Mouse (Mus musculus): ENCODE data around the gene Cd82.

Gene Cd82

GRCm38 (mm10) chr2:93462760-93463159, at the start of gene Cd82:
Gene Cd82 (minus strand): TSS chr2:93463140.
- DNase-seq: no peak

- no peak for DNase-seq
Observed at GRCm38 (mm10) chr2:93512130-93512529, 49.2 kb upstream of the Cd82 start.

- no peak for DNase-seq
Observed at GRCm38 (mm10) chr2:93510839-93511238, 47.9 kb upstream of the Cd82 start.

- DNase-seq: no peak
Observed at GRCm38 (mm10) chr2:93509777-93510750, 47.1 kb upstream of the Cd82 start.

- no peak for DNase-seq
Observed at GRCm38 (mm10) chr2:93505091-93505490, 42.2 kb upstream of the Cd82 start.

- DNase-seq: no peak
Observed at GRCm38 (mm10) chr2:93503353-93503752, 40.4 kb upstream of the Cd82 start.

GRCm38 (mm10) chr2:93501303-93501702, 38.4 kb upstream of the Cd82 start:
- DNase-seq: no peak

GRCm38 (mm10) chr2:93497221-93497620, 34.3 kb upstream of the Cd82 start:
- DNase-seq: no peak

GRCm38 (mm10) chr2:93495170-93495569, 32.2 kb upstream of the Cd82 start:
- DNase-seq: no peak

GRCm38 (mm10) chr2:93493541-93493940, 30.6 kb upstream of the Cd82 start:
- DNase-seq: no peak

GRCm38 (mm10) chr2:93490516-93490915, 27.6 kb upstream of the Cd82 start:
- DNase-seq: no peak

- DNase-seq: no peak
Observed at GRCm38 (mm10) chr2:93488911-93489587, 26.1 kb upstream of the Cd82 start.

GRCm38 (mm10) chr2:93485459-93485858, 22.5 kb upstream of the Cd82 start:
- no peak for DNase-seq

- DNase-seq: no peak
Observed at GRCm38 (mm10) chr2:93482036-93482644, 19.2 kb upstream of the Cd82 start.

- DNase-seq: no peak
Observed at GRCm38 (mm10) chr2:93478744-93479143, 15.8 kb upstream of the Cd82 start.

GRCm38 (mm10) chr2:93477519-93477918, 14.6 kb upstream of the Cd82 start:
- peak; percentile 67 for DNase-seq

GRCm38 (mm10) chr2:93476487-93476886, 13.5 kb upstream of the Cd82 start:
- DNase-seq: no peak

GRCm38 (mm10) chr2:93475040-93475439, 12.1 kb upstream of the Cd82 start:
- DNase-seq: peak; percentile 93

- DNase-seq: no peak
Observed at GRCm38 (mm10) chr2:93473915-93474314, 11.0 kb upstream of the Cd82 start.

- DNase-seq: peak; percentile 86
Observed at GRCm38 (mm10) chr2:93470849-93471576, 8.1 kb upstream of the Cd82 start.

GRCm38 (mm10) chr2:93470127-93470526, 7.2 kb upstream of the Cd82 start:
- DNase-seq: no peak

GRCm38 (mm10) chr2:93469118-93469517, 6.2 kb upstream of the Cd82 start:
- no peak for DNase-seq

GRCm38 (mm10) chr2:93466314-93466713, 3.4 kb upstream of the Cd82 start:
- no peak for DNase-seq

Data from cerebellum, adult 8-10 months (tissue).